In the genomic region with DNA sequence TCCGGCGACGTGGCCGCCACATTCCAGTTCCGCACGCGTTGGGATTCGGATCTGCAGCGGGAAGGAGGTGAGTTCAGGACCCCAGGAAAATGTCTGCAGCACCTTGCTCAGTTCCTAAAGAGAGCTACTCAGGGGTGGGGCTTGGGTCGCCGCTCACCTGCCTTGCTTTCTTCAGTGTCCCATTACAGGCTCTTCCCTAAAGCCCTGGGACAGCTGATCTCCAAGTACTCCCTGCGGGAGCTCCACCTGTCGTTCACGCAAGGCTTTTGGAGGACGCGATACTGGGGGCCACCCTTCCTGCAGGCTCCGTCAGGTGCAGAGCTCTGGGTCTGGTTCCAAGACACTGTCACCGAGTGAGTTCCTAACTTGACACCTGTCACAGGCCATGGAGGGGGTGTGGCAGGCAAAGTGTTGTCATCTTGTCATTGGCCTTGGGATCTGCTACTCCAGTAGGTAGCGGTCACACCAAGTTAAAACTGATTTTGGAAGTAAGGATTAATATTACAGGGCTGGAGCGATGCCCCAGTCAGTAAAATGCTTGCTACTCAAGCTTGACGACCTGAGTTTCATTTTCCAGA, we compare ENCODE assay signal across 9 mouse cellular contexts. TPM values are rescaled to one million over a fixed set of nuclear protein-coding genes. Genes with fewer than 3 reads are reported as not detected.
DNase-seq lines count a peak whose midpoint lies in the region; TF ChIP-seq lines count a peak whose summit lies in the region.
"Had no signal": no experiment of that assay in that cellular context is flagged by ENCODE, and none has a peak within 500 bp of the region (broad histone marks: within the 10 kb centered on the region; RNA-seq: fewer than 3 reads in every experiment).

No protein-coding gene starts in this region.

- peaks cover 24% of the 10 kb centered on the region for H3K36me3 ChIP-seq in spleen, adult 2 months (ENCODE audit: control insufficient read depth, insufficient read depth, low read length)
- peaks cover 36% of the 10 kb centered on the region for H3K36me3 ChIP-seq in limb, embryonic 10.5 days
- H3K36me3 ChIP-seq in small intestine, adult 2 months (ENCODE audit: control insufficient read depth, insufficient read depth, low read length): peaks cover 25% of the 10 kb centered on the region

- DNase-seq in adrenal gland, postnatal 14 days: peak; percentile 35
- no peak for DNase-seq in adrenal gland, adult 8-10 months
- no peak for DNase-seq in spleen, adult 2 months (ENCODE audit: low read depth in 1 of 2, low spot score in 2 of 2)
- DNase-seq in spleen, postnatal 14 days (ENCODE audit: low spot score in 2 of 2): no peak
- DNase-seq in limb, embryonic 10.5 days (ENCODE audit: low spot score): no peak
- DNase-seq in layer of hippocampus, adult 9-10 months (ENCODE audit: low spot score): no peak
- no peak for DNase-seq in retina, postnatal 1 day

- H3K4me1 ChIP-seq in spleen, adult 2 months (ENCODE audit: control insufficient read depth, insufficient read depth, insufficient read length): no peaks in the 10 kb centered on the region
- peaks cover 15% of the 10 kb centered on the region for H3K4me1 ChIP-seq in limb, embryonic 10.5 days
- 0 out of 2 replicates have a peak, but pooled peaks cover 3% of the 10 kb centered on the region for H3K4me1 ChIP-seq in small intestine, adult 2 months (ENCODE audit: control insufficient read depth, insufficient read depth, insufficient read length, low read length)

- H3K27me3 ChIP-seq in spleen, adult 2 months (ENCODE audit: control insufficient read depth, insufficient read depth, low read length): no peaks in the 10 kb centered on the region
- H3K27me3 ChIP-seq in limb, embryonic 10.5 days (ENCODE audit: low read depth, poor library complexity, severe bottlenecking): no peaks in the 10 kb centered on the region
- no peaks in the 10 kb centered on the region for H3K27me3 ChIP-seq in small intestine, adult 2 months (ENCODE audit: control insufficient read depth, insufficient read depth, low read length)

- no peak for TF ChIP-seq CTCF in spleen, adult 2 months (IDR thresholded peaks at IDR 0.05; ENCODE audit: extremely low read depth, insufficient read depth, insufficient read length, insufficient replicate concordance)
- no peak; the same call in 1 of the 2 replicates for TF ChIP-seq CTCF in small intestine, adult 2 months (IDR thresholded peaks at IDR 0.05; ENCODE audit: extremely low read depth, insufficient read length, insufficient replicate concordance, low read depth, low read length)

- H3K9me3 ChIP-seq in limb, embryonic 10.5 days (replicated peaks): no peaks in the 10 kb centered on the region

- WGBS in spleen, adult 2 months: 7% methylated on average over 21 of the region's 21 CpGs
- 6% methylated on average over 21 of the region's 21 CpGs for WGBS in limb, embryonic 10.5 days
- 4% methylated on average over 21 of the region's 21 CpGs for WGBS in small intestine, adult 2 months

- TF ChIP-seq POLR2A in spleen, adult 2 months (IDR thresholded peaks at IDR 0.05; ENCODE audit: low read depth, low read length): no peak
- TF ChIP-seq POLR2A in small intestine, adult 2 months (IDR thresholded peaks at IDR 0.05; ENCODE audit: low read depth, low read length): no peak

- H3K27ac ChIP-seq in spleen, adult 2 months (ENCODE audit: insufficient read depth, low read length): peak overlapping the region; percentile 48; the same call in 1 of the 2 replicates
- H3K27ac ChIP-seq in limb, embryonic 10.5 days: peak overlapping the region; percentile 84
- H3K27ac ChIP-seq in small intestine, adult 2 months (ENCODE audit: insufficient read depth, low read depth, low read length): no peak overlapping the region

- peak overlapping the region; percentile 94 for H3K4me3 ChIP-seq in spleen, adult 2 months (ENCODE audit: extremely low read depth, insufficient read depth, insufficient read length)
- H3K4me3 ChIP-seq in limb, embryonic 10.5 days: peak overlapping the region; percentile 80
- peak overlapping the region; percentile 99 for H3K4me3 ChIP-seq in small intestine, adult 2 months (ENCODE audit: low read depth, low read length)

RNA-seq across cellular contexts. Expression of gene Pigt, which starts 0.5 kb away (rescaled TPM):
- total RNA-seq in adrenal gland, postnatal 14 days (2021): 85.2 and 89.0 TPM in 2 replicates
- total RNA-seq in adrenal gland, adult 8-10 months (2022): 10 to 100 TPM; 75.7 to 93.8 (median 88.6) TPM
- polyA plus RNA-seq in spleen, adult 2 months (2012; rRNA removed): 85.0 and 108 TPM in 2 replicates
- 35.7 and 37.5 TPM in 2 replicates for polyA plus RNA-seq in limb, embryonic 10.5 days (2016; fragmentation: Nextera tagmentation; extraction: Ambion mirVana)
- polyA plus RNA-seq in small intestine, adult 2 months (2012; rRNA removed): 117 and 171 TPM in 2 replicates

RNA-seq across cellular contexts. Expression of gene Dbndd2, which starts 11.9 kb away (rescaled TPM):
- 10.0 and 13.8 TPM in 2 replicates for total RNA-seq in adrenal gland, postnatal 14 days (2021)
- 10 to 100 TPM in 2 of 4 experiments, 1 to 10 TPM in 2; 5.4 to 18.3 (median 11.6) TPM for total RNA-seq in adrenal gland, adult 8-10 months (2022)
- 15.6 and 20.3 TPM in 2 replicates for polyA plus RNA-seq in spleen, adult 2 months (2012; rRNA removed)
- polyA plus RNA-seq in limb, embryonic 10.5 days (2016; fragmentation: Nextera tagmentation; extraction: Ambion mirVana): 0.70 and 2.1 TPM in 2 replicates
- 38.4 and 61.6 TPM in 2 replicates for polyA plus RNA-seq in small intestine, adult 2 months (2012; rRNA removed)
- total RNA-seq: hematopoietic stem cell, adult 5-6 weeks had no signal

RNA-seq across cellular contexts. Expression of gene Trp53tg5, which starts 24.3 kb away (rescaled TPM):
- not detected in 2 replicates for total RNA-seq in adrenal gland, postnatal 14 days (2021)
- total RNA-seq in adrenal gland, adult 8-10 months (2022): not detected
- polyA plus RNA-seq in spleen, adult 2 months (2012; rRNA removed): not detected in 2 replicates
- not detected in 2 replicates for polyA plus RNA-seq in limb, embryonic 10.5 days (2016; fragmentation: Nextera tagmentation; extraction: Ambion mirVana)
- not detected in 2 replicates for polyA plus RNA-seq in small intestine, adult 2 months (2012; rRNA removed)
- total RNA-seq: hematopoietic stem cell, adult 5-6 weeks had no signal

RNA-seq across cellular contexts. Expression of gene Gm20458, which starts 37.0 kb away (rescaled TPM):
- 0.82 and 5.9 TPM in 2 replicates for total RNA-seq in adrenal gland, postnatal 14 days (2021)
- 1 to 10 TPM in 3 of 4 experiments, not detected in 1; 2.3 to 7.3 (median 4.6) TPM for total RNA-seq in adrenal gland, adult 8-10 months (2022)
- polyA plus RNA-seq in spleen, adult 2 months (2012; rRNA removed): 16.4 and 17.2 TPM in 2 replicates
- 2.2 and 3.2 TPM in 2 replicates for polyA plus RNA-seq in limb, embryonic 10.5 days (2016; fragmentation: Nextera tagmentation; extraction: Ambion mirVana)
- polyA plus RNA-seq in small intestine, adult 2 months (2012; rRNA removed): 35.0 and 79.8 TPM in 2 replicates
- total RNA-seq: hematopoietic stem cell, adult 5-6 weeks had no signal

RNA-seq across cellular contexts. Expression of gene Sys1, which starts 41.0 kb away (rescaled TPM):
- 31.2 and 34.2 TPM in 2 replicates for total RNA-seq in adrenal gland, postnatal 14 days (2021)
- total RNA-seq in adrenal gland, adult 8-10 months (2022): 10 to 100 TPM; 26.2 to 34.8 (median 30.9) TPM
- polyA plus RNA-seq in spleen, adult 2 months (2012; rRNA removed): 111 and 172 TPM in 2 replicates
- polyA plus RNA-seq in limb, embryonic 10.5 days (2016; fragmentation: Nextera tagmentation; extraction: Ambion mirVana): 54.4 and 54.5 TPM in 2 replicates
- polyA plus RNA-seq in small intestine, adult 2 months (2012; rRNA removed): 187 and 276 TPM in 2 replicates
